Mouse (Mus musculus) CH12.LX (cell line): ENCODE results near the gene Ifit2. TPM values are rescaled to one million over a fixed set of nuclear protein-coding genes. Genes with fewer than 3 reads are reported as not detected.
"Not testable (repeated sequence)": the region's sequence is repeated elsewhere in the genome, so short reads cannot be mapped to it uniquely, and the experiment has no call there.

Source experiments
- DNase-seq: peaks from one replicate; pipeline ENCODE4 v3.0.0-alpha.2; 2013; ENCODE audit errors: extremely low read depth
- H3K27ac ChIP-seq: 2 replicates; pipeline ENCODE4 v1.5.1; 2012; ENCODE audit warnings: low read depth, mild to moderate bottlenecking, control low read depth, moderate library complexity; ENCODE audit not compliant: insufficient read depth
- H3K27me3 ChIP-seq: replicated peaks from 2 replicates; pipeline ENCODE3; 2012; ENCODE audit warnings: inconsistent platforms
- H3K36me3 ChIP-seq, 2 experiments: replicated peaks in 1 of 2; 2 replicates each; pipeline versions ENCODE3 to v1.6.1; 2012; ENCODE audit warnings: inconsistent platforms in 1 of 2, low read length in 1 of 2, mild to moderate bottlenecking in 1 of 2, mixed read lengths in 1 of 2, moderate library complexity in 1 of 2; ENCODE audit not compliant: control insufficient read depth in 1 of 2, insufficient read depth in 1 of 2
- H3K4me1 ChIP-seq, 2 experiments: 2 replicates each; pipeline ENCODE4 v1.6.1; 2012; ENCODE audit warnings: inconsistent platforms in 1 of 2, moderate library complexity in 1 of 2; ENCODE audit not compliant: insufficient read depth in 2 of 2, control insufficient read depth in 1 of 2
- H3K4me2 ChIP-seq: 2 replicates; pipeline ENCODE4 v1.6.1; 2012; ENCODE audit warnings: low read depth, mild to moderate bottlenecking, control low read depth; ENCODE audit not compliant: poor library complexity, insufficient read depth, severe bottlenecking
- H3K4me3 ChIP-seq, 3 experiments: fragments of 150-350 bp in 1 of 3; sonication (generic) in 1 of 3; replicated peaks in 1 of 3; 2 replicates each; pipeline versions ENCODE3 to v1.5.1; 2011 to 2012; ENCODE audit warnings: low read depth in 2 of 3, low read length in 2 of 3, mild to moderate bottlenecking in 2 of 3, moderate library complexity in 2 of 3, control low read depth in 1 of 3, improper control_type of control experiment in 1 of 3, inconsistent platforms in 1 of 3, mixed read lengths in 1 of 3; ENCODE audit not compliant: poor library complexity in 1 of 3
- H3K79me2 ChIP-seq: replicated peaks from 2 replicates; pipeline ENCODE4 v1.6.1; 2012; ENCODE audit warnings: mild to moderate bottlenecking, moderate library complexity; ENCODE audit not compliant: control insufficient read depth, poor library complexity, insufficient read depth, severe bottlenecking; ENCODE audit errors: extremely low read depth
- H3K9ac ChIP-seq: 2 replicates; pipeline ENCODE4 v1.6.1; 2012; ENCODE audit warnings: low read depth, mild to moderate bottlenecking, control low read depth, moderate library complexity; ENCODE audit not compliant: insufficient read depth
- H3K9me3 ChIP-seq: replicated peaks from 2 replicates; pipeline ENCODE3; 2012; ENCODE audit warnings: low read length, inconsistent platforms, mixed read lengths
- BHLHE40 ChIP-seq: IDR thresholded peaks from 2 replicates; pipeline ENCODE4 v1.6.1; 2011; ENCODE audit warnings: mild to moderate bottlenecking, low read depth, low read length, improper control_type of control experiment
- CHD1 ChIP-seq: IDR thresholded peaks from 2 replicates; pipeline ENCODE4 v1.6.1; 2012; ENCODE audit warnings: low read depth, low read length, improper control_type of control experiment, inconsistent platforms
- CHD2 ChIP-seq: IDR thresholded peaks from 2 replicates; pipeline ENCODE4 v1.6.1; 2011; ENCODE audit warnings: low read length, improper control_type of control experiment
- CTCF ChIP-seq, 2 experiments: IDR thresholded peaks in 1 of 2; conservative IDR thresholded peaks in 1 of 2; 2 replicates each; pipeline ENCODE4 v1.5.1; 2011 to 2012; ENCODE audit warnings: low read depth in 2 of 2, low read length in 2 of 2, improper control_type of control experiment in 1 of 2, inconsistent platforms in 1 of 2, mild to moderate bottlenecking in 1 of 2, moderate library complexity in 1 of 2
- E2F4 ChIP-seq: IDR thresholded peaks from 2 replicates; pipeline ENCODE4 v1.6.1; 2011; ENCODE audit warnings: low read depth, low read length, improper control_type of control experiment; ENCODE audit not compliant: insufficient replicate concordance
- EP300 ChIP-seq: IDR thresholded peaks from 2 replicates; pipeline ENCODE4 v1.6.1; 2011; ENCODE audit warnings: low read length, improper control_type of control experiment
- GABPA ChIP-seq: IDR thresholded peaks from 2 replicates; pipeline ENCODE4 v1.6.1; 2012; ENCODE audit warnings: low read depth, low read length, improper control_type of control experiment, inconsistent platforms; ENCODE audit not compliant: insufficient replicate concordance
- HCFC1 ChIP-seq: IDR thresholded peaks from 2 replicates; pipeline ENCODE4 v1.6.1; 2012; ENCODE audit warnings: low read depth, mild to moderate bottlenecking, inconsistent platforms, low read length, improper control_type of control experiment
- JUN ChIP-seq: IDR thresholded peaks from 2 replicates; pipeline ENCODE4 v1.6.1; 2011; ENCODE audit warnings: low read depth, mild to moderate bottlenecking, low read length, improper control_type of control experiment, moderate library complexity; ENCODE audit not compliant: insufficient read depth
- MAZ ChIP-seq: IDR thresholded peaks from 2 replicates; pipeline ENCODE4 v1.6.1; 2012; ENCODE audit warnings: low read depth, mild to moderate bottlenecking, inconsistent platforms, low read length, improper control_type of control experiment, moderate library complexity
- MEF2A ChIP-seq: IDR thresholded peaks from 2 replicates; pipeline ENCODE4 v1.6.1; 2014; ENCODE audit warnings: low read depth, mild to moderate bottlenecking, inconsistent platforms, low read length, improper control_type of control experiment, borderline replicate concordance
- MXI1 ChIP-seq: IDR thresholded peaks from 2 replicates; pipeline ENCODE4 v1.6.1; 2011; ENCODE audit warnings: mild to moderate bottlenecking, low read depth, low read length, improper control_type of control experiment
- NELFE ChIP-seq: IDR thresholded peaks from 2 replicates; pipeline ENCODE4 v1.6.1; 2011; ENCODE audit warnings: low read depth, low read length, improper control_type of control experiment
- PAX5 ChIP-seq: IDR thresholded peaks from 2 replicates; pipeline ENCODE4 v1.6.1; 2012; ENCODE audit warnings: low read length, inconsistent platforms, mixed read lengths
- POLR2A ChIP-seq: IDR thresholded peaks from 2 replicates; pipeline ENCODE4 v1.6.1; 2011; ENCODE audit warnings: low read depth, mild to moderate bottlenecking, improper control_type of control experiment, low read length
- POLR2AphosphoS2 ChIP-seq: IDR thresholded peaks from 2 replicates; pipeline ENCODE4 v1.6.1; 2011; ENCODE audit warnings: low read depth, low read length, improper control_type of control experiment
- RAD21 ChIP-seq: IDR thresholded peaks from 2 replicates; pipeline ENCODE4 v1.6.1; 2011; ENCODE audit warnings: low read depth, mild to moderate bottlenecking, low read length, improper control_type of control experiment, moderate library complexity
- SIN3A ChIP-seq: IDR thresholded peaks from 2 replicates; pipeline ENCODE4 v1.6.1; 2012; ENCODE audit warnings: low read length, improper control_type of control experiment, inconsistent platforms
- SMC3 ChIP-seq: IDR thresholded peaks from 2 replicates; pipeline ENCODE4 v1.6.1; 2011; ENCODE audit warnings: low read depth, low read length, improper control_type of control experiment
- TBP ChIP-seq: conservative IDR thresholded peaks from 2 replicates; pipeline ENCODE4 v1.6.1; 2011; ENCODE audit warnings: low read depth, low read length, improper control_type of control experiment
- UBTF ChIP-seq: IDR thresholded peaks from 2 replicates; pipeline ENCODE4 v1.6.1; 2012; ENCODE audit warnings: low read depth, mild to moderate bottlenecking, inconsistent platforms, low read length, improper control_type of control experiment, moderate library complexity
- USF1 ChIP-seq: IDR thresholded peaks from 2 replicates; pipeline ENCODE4 v1.6.1; 2014; ENCODE audit warnings: low read depth, mild to moderate bottlenecking, inconsistent platforms, low read length, improper control_type of control experiment
- USF2 ChIP-seq: conservative IDR thresholded peaks from 2 replicates; pipeline ENCODE4 v1.6.1; 2011; ENCODE audit warnings: low read depth, low read length, improper control_type of control experiment
- ZC3H11A ChIP-seq: IDR thresholded peaks from 2 replicates; pipeline ENCODE4 v1.6.1; 2012; ENCODE audit warnings: low read depth, mild to moderate bottlenecking, inconsistent platforms, low read length, improper control_type of control experiment
- ZKSCAN1 ChIP-seq: IDR thresholded peaks from 2 replicates; pipeline ENCODE4 v1.6.1; 2012; ENCODE audit warnings: low read depth, inconsistent platforms, low read length, improper control_type of control experiment, borderline replicate concordance
- dilution Hi-C: fragments of 300-500 bp; cut with MboI; formaldehyde crosslinking; loops from 2 replicates; pipeline ENCODE4 v1.14.3; 2020; ENCODE audit warnings: low sequenced_read_pairs; ENCODE audit not compliant: extremely low pct_unique_long_range_greater_than_20kb, extremely low pct_ligation_motif_present
- in situ Hi-C: fragments of 300-500 bp; cut with MboI; formaldehyde crosslinking; loops from 3 replicates; pipeline ENCODE4 v1.14.3; 2019; ENCODE audit warnings: low sequenced_read_pairs, low pct_ligation_motif_present, low pct_unique_long_range_greater_than_20kb, mixed read lengths
- polyA plus RNA-seq: library from polyadenylated mRNA; unstranded; fragments of >175 nt; gene quantifications from 2 replicates; pipeline ENCODE4 v1.2.1, GENCODE M21; 2012; ENCODE audit warnings: low read depth; ENCODE audit not compliant: insufficient read length
- total RNA-seq, 2 experiments: library from RNA; depleted of rRNA; stranded (reverse); fragments of 300-350 nt in 1 of 2; fragments of >200 nt in 1 of 2; gene quantifications; 2 replicates each; pipeline ENCODE4 v1.2.3; 2012 to 2014

Ifit2 gene
- total and polyA plus RNA-seq, 3 experiments, result 0.72 to 8.8 (median 5.7) TPM

DNA sequence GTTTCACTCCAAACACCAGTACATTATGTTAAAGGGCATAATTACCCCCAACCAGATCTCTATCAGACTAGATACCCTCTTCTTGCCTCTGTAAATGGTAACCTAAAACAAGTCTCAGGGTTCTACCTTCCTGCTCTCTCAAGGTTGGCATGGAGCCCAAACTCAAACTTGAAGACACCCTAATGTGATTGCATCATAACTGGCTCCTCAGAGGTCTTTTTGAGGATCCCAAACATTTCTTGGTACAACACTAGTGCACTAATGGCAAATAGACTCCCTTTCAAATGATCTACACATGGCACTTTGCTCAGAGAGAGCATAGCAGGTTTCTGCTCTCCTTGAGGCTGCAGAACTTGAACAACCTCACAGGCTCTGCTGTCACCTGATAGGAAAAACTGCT, 46.3 kb downstream of the Ifit2 start:
- H3K27me3 ChIP-seq, result no peaks in the 10 kb centered on the region
- TF ChIP-seq SMC3 (no peak), E2F4 (no peak), SIN3A (no peak), UBTF (no peak), BHLHE40 (no peak), ZKSCAN1 (no peak), HCFC1 (no peak), TBP (no peak), RAD21 (no peak)
- dilution Hi-C loops, result no loop called here
- no peak overlapping the region for H3K9ac ChIP-seq
- H3K27ac ChIP-seq, result no peak overlapping the region
- DNase-seq, result no peak
- no peak overlapping the region for H3K4me3 ChIP-seq
- peaks cover 0 to 1% of the 10 kb centered on the region in 2 experiments; a peak in 2 of 4 replicates for H3K4me1 ChIP-seq
- H3K36me3 ChIP-seq, result no peaks in the 10 kb centered on the region
- H3K79me2 ChIP-seq, result no peaks in the 10 kb centered on the region
- no peak overlapping the region for H3K4me2 ChIP-seq
- in situ Hi-C loops, result no loop called here
- no peaks in the 10 kb centered on the region for H3K9me3 ChIP-seq

- TF ChIP-seq USF1, result no peak
- TF ChIP-seq CHD2, result no peak
- TF ChIP-seq MXI1, result no peak
- no peak for TF ChIP-seq MEF2A
- TF ChIP-seq CHD1, result no peak
- no peak for TF ChIP-seq SIN3A
- TF ChIP-seq JUN, result no peak
- TF ChIP-seq BHLHE40, result no peak
- TF ChIP-seq POLR2A, result no peak
- no peak for TF ChIP-seq GABPA
- TF ChIP-seq MAZ, result no peak
- TF ChIP-seq NELFE, result no peak
- no peak for TF ChIP-seq POLR2AphosphoS2
- no peak for TF ChIP-seq CTCF (conservative IDR thresholded peaks at IDR 0.05 in 1 of 2, IDR thresholded peaks at IDR 0.05 in 1 of 2; ENCODE audit: low read depth in 2 of 2, low read length in 2 of 2)
- no peak for TF ChIP-seq EP300
- TF ChIP-seq USF2, result no peak
- no peak for TF ChIP-seq ZC3H11A
- TF ChIP-seq PAX5, result no peak
- Histone ChIP-seq H3K27ac (no peak overlapping the region), H3K27me3 (no peaks in the 10 kb centered on the region), H3K4me2 (no peak overlapping the region), H3K36me3 (no peaks in the 10 kb centered on the region), H3K9ac (no peak overlapping the region), H3K4me3 (no peak overlapping the region), H3K4me1 (peaks cover 0 to 6% of the 10 kb centered on the region in 2 experiments; a peak in 2 of 4 replicates), H3K9me3 (no peaks in the 10 kb centered on the region), H3K79me2 (no peaks in the 10 kb centered on the region)
- in situ Hi-C loops (no loop called here), dilution Hi-C loops (no loop called here)
- DNase-seq, result no peak
Observed at GRCm38 (mm10) chr19:34598341-34598740, 47.8 kb downstream of the Ifit2 start.

DNA sequence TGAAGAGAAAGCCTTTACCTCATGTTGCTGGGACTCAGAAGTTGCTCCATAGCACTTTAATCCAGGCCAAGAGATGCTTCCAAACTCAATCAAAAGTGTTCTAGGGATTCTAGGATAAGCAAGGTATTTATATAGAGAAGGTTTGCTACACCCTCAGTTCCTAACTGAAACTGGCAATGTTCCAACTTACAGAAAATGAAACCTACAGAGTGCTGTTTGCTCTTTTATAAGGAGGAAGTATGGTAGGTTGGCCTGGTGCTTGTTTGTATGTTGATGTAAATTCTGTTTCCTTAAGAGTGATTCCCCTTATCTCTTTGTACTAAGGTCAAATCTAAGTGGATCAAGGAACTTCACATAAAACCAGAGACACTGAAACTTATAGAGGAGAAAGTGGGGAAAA, 48.8 kb downstream of the Ifit2 start:
- H3K4me1 ChIP-seq, H3K79me2 ChIP-seq, H3K4me2 ChIP-seq, H3K9me3 ChIP-seq, H3K27ac ChIP-seq, H3K4me3 ChIP-seq, dilution Hi-C loops, in situ Hi-C loops, H3K9ac ChIP-seq, H3K27me3 ChIP-seq, H3K36me3 ChIP-seq, DNase-seq: not testable (repeated sequence)
